In the genomic region with DNA sequence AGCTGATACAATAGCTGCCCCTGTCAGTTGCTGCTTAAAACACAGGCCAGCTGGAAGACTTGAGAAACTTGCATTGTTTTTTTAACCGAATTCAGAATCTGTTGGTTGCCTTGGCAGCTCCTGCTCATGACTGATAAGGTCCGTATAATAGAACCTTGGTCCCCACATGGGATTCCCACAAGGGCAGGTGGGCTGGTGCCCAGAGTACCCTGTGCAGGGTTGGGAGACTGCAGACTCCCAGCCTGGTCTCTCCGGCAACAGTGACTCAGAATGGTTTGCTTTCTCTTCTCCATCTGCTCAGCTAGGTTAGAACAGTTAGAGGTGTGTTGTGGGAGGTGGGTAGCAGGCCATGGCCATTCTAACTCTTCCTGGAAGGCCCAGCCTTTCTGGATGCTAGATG, we compare ENCODE assay signal across 14 mouse cellular contexts.
"Had no signal": no experiment of that assay in that cellular context is flagged by ENCODE, and none has a peak within 500 bp of the region (broad histone marks: within the 10 kb centered on the region; RNA-seq: fewer than 3 reads in every experiment).

No protein-coding gene starts in this region.

- H3K9me3 ChIP-seq: limb, embryonic 13.5 days; liver, embryonic 15.5 days; lung, embryonic 15.5 days; midbrain, embryonic 10.5 days; neural tube, embryonic 13.5 days had no signal

- H3K4me3 ChIP-seq: layer of hippocampus, adult 2 months; limb, embryonic 13.5 days; liver, embryonic 15.5 days; lung, embryonic 15.5 days; midbrain, embryonic 10.5 days; myocyte; neural tube, embryonic 13.5 days had no signal

- H3K27ac ChIP-seq: kidney, postnatal 0 days; layer of hippocampus, adult 2 months; limb, embryonic 13.5 days; liver, embryonic 15.5 days; lung, embryonic 15.5 days; midbrain, embryonic 10.5 days; neural tube, embryonic 13.5 days; stomach, postnatal 0 days had no signal

- H3K4me1 ChIP-seq: limb, embryonic 13.5 days; liver, embryonic 15.5 days; lung, embryonic 15.5 days; midbrain, embryonic 10.5 days; neural tube, embryonic 13.5 days had no signal

- H3K27me3 ChIP-seq: limb, embryonic 13.5 days; liver, embryonic 15.5 days; lung, embryonic 15.5 days; neural tube, embryonic 13.5 days had no signal

- H3K9ac ChIP-seq: limb, embryonic 13.5 days; liver, embryonic 15.5 days; lung, embryonic 15.5 days; neural tube, embryonic 13.5 days had no signal

- DNase-seq: kidney, adult 11 months; kidney, adult 9 months; kidney, postnatal 36 days; left cerebral cortex, postnatal 4 days; thymus, postnatal 4 days had no signal

- H3K4me2 ChIP-seq: limb, embryonic 13.5 days; liver, embryonic 15.5 days; lung, embryonic 15.5 days; neural tube, embryonic 13.5 days had no signal

- H3K36me3 ChIP-seq: limb, embryonic 13.5 days; liver, embryonic 15.5 days; lung, embryonic 15.5 days; midbrain, embryonic 10.5 days; neural tube, embryonic 13.5 days had no signal
